Mouse (Mus musculus) embryonic facial prominence, embryonic 15.5 days (tissue): ENCODE measurements around the gene Wbp11. TPM values are rescaled to one million over a fixed set of nuclear protein-coding genes. Genes with fewer than 3 reads are reported as not detected.

Experiments
- ATAC-seq: fragments of 200-750 bp; cut with Nextera tagmentation; 2 replicates; pipeline ENCODE4 v1.8.0; 2017; ENCODE audit warnings: low read depth, moderate TSS enrichment; ENCODE audit not compliant: insufficient number of reproducible peaks, low FRiP score, low TSS enrichment
- H3K27ac ChIP-seq: fragments of 300-500 bp; sonication (generic); replicated peaks from 2 replicates; pipeline ENCODE4 v1.5.1; 2015; ENCODE audit warnings: mild to moderate bottlenecking, inconsistent platforms
- H3K27me3 ChIP-seq: fragments of 300-500 bp; sonication (generic); 2 replicates; pipeline ENCODE4 v1.6.1; 2015; ENCODE audit warnings: inconsistent platforms
- H3K36me3 ChIP-seq: fragments of 300-500 bp; sonication (generic); 2 replicates; pipeline ENCODE4 v1.6.1; 2015; ENCODE audit warnings: mild to moderate bottlenecking, inconsistent platforms
- H3K4me1 ChIP-seq: fragments of 300-500 bp; sonication (generic); 2 replicates; pipeline ENCODE4 v1.6.1; 2015; ENCODE audit warnings: inconsistent platforms
- H3K4me2 ChIP-seq: fragments of 300-500 bp; sonication (generic); replicated peaks from 2 replicates; pipeline ENCODE4 v1.6.1; 2015; ENCODE audit warnings: mild to moderate bottlenecking, inconsistent platforms
- H3K4me3 ChIP-seq: fragments of 300-500 bp; sonication (generic); replicated peaks from 2 replicates; pipeline ENCODE4 v1.5.1; 2015; ENCODE audit warnings: mild to moderate bottlenecking, inconsistent platforms
- H3K9ac ChIP-seq: fragments of 300-500 bp; sonication (generic); 2 replicates; pipeline ENCODE4 v1.6.1; 2015; ENCODE audit warnings: inconsistent platforms
- H3K9me3 ChIP-seq: fragments of 300-500 bp; sonication (generic); replicated peaks from 2 replicates; pipeline ENCODE4 v1.6.1; 2016; ENCODE audit warnings: inconsistent platforms
- WGBS: fragments of 180-500 bp; shearing (Covaris S2); methylation state at CpG from one replicate; pipeline ENCODE4 v1.1.7; 2015; 5-methylcytosine and 5-hydroxymethylcytosine counted together
- polyA plus RNA-seq: library from polyadenylated mRNA; unstranded; fragments of >200 nt; fragmentation: Nextera tagmentation; extraction: Ambion mirVana; gene quantifications from 2 replicates; pipeline ENCODE4 v1.2.1, GENCODE M21; 2015

The Wbp11 gene
- polyA plus RNA-seq, 1 experiment from 2014 or later, result 104 TPM

- Histone ChIP-seq H3K36me3 (no peaks in the 10 kb centered on the region), H3K9me3 (no peaks in the 10 kb centered on the region), H3K4me1 (0 out of 2 replicates have a peak, but pooled peaks cover 6% of the 10 kb centered on the region), H3K4me3 (peak within 1 kb of the TSS; percentile 2; the same call in 1 of the 2 replicates), H3K9ac (no peak within 1 kb of the TSS), H3K27me3 (peaks cover 4% of the 10 kb centered on the region; the same call in 1 of the 2 replicates), H3K27ac (no peak within 1 kb of the TSS), H3K4me2 (no peak within 1 kb of the TSS)
- ATAC-seq, result no peak
- WGBS, result 28% methylated on average over 4 of the region's 4 CpGs
Observed at GRCm38 (mm10) chr6:136835352-136835751, 7.3 kb upstream of the Wbp11 start, which contains the start of gene Smco3. Gene Smco3, minus strand, starts transcription at chr6:136835452.

DNA sequence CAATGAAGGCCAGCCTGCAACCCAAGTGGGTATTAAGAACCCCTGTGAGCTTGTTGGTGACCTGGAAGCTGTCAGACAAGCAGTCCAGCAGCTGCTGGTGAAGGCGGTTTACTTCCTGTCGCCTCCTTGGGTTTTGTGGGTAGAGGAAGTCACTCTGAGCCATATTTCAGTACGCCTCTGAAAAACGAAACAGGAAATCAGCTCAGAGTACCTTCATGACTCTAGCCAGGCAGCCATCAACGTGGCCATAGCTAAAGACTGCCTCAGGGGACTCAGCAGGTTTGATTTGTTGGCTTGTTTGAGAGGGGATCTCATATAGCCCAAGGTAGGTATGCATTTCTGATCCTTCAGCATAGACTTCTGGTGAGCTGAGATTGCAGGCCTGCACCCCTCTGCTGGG is 3.7 kb upstream of the Wbp11 start:
- Histone ChIP-seq H3K36me3 (no peaks in the 10 kb centered on the region), H3K27ac (no peak overlapping the region), H3K9me3 (no peaks in the 10 kb centered on the region), H3K27me3 (peaks cover 4% of the 10 kb centered on the region; the same call in 1 of the 2 replicates), H3K4me3 (no peak overlapping the region), H3K9ac (no peak overlapping the region), H3K4me1 (peaks cover 10% of the 10 kb centered on the region), H3K4me2 (no peak overlapping the region)
- 58% methylated on average over 5 of the region's 5 CpGs for WGBS
- no peak for ATAC-seq

DNA sequence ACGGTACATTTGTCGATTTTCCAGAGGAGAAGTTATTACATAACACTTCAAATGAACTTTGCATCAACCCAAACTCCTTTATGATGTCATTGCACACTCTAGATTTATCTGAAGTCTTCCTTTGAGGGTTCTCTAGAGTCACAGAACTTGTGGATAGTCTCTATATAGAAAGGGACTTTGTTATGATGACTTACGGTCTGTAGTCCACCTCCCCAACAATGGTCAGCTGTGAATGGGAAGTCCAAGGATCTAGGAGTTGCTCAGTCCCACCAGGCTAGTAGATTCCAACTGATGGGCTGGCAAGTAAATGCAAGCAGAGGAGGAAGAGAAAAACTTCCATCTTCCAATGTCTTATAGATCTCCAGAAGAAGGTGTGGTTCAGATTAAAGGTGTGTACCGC is 648 bp upstream of the Wbp11 start:
- H3K4me3 ChIP-seq, result peak overlapping the region; percentile 100
- peaks cover 4% of the 10 kb centered on the region; the same call in 1 of the 2 replicates for H3K27me3 ChIP-seq
- H3K4me2 ChIP-seq, result peak overlapping the region; percentile 55
- peaks cover 5% of the 10 kb centered on the region for H3K4me1 ChIP-seq
- ATAC-seq, result no peak
- peak overlapping the region; percentile 89 for H3K27ac ChIP-seq
- peaks cover 15% of the 10 kb centered on the region for H3K36me3 ChIP-seq
- H3K9me3 ChIP-seq, result no peaks in the 10 kb centered on the region
- WGBS, result 27% methylated on average over 4 of the region's 4 CpGs
- peak overlapping the region; percentile 37 for H3K9ac ChIP-seq

DNA sequence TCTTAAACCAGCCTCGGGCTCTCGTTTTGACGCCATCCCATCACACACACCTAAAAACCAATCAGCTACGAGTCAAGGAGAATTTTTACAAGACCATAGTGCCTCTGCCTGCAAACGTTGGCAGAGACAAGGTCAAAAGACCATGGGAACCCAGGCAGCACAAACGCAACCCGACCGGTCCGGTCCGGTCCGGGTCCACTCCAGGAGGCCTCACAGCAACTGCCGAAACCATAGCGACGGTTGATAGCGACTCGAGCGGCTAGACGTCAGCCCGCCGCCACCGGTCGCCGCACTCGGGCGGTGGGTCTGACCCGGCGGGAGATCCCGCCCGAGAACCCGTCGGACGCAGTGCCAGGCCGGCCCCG is 535 bp downstream of the Wbp11 start, which contains the start of gene BC049715:
Gene BC049715 (plus strand): TSS at position 111 of the 365 bp plus-strand sequence.
- WGBS, result under 1% methylated on average over 33 of the region's 34 CpGs
- peak within 1 kb of the TSS; percentile 99 for H3K9ac ChIP-seq
- H3K4me3 ChIP-seq, result peak within 1 kb of the TSS; percentile 100
- ATAC-seq, result no peak
- H3K27me3 ChIP-seq, result peaks cover 4% of the 10 kb centered on the region; the same call in 1 of the 2 replicates
- no peaks in the 10 kb centered on the region for H3K9me3 ChIP-seq
- H3K36me3 ChIP-seq, result peaks cover 24% of the 10 kb centered on the region
- H3K4me2 ChIP-seq, result peak within 1 kb of the TSS; percentile 68
- peaks cover 5% of the 10 kb centered on the region for H3K4me1 ChIP-seq
- H3K27ac ChIP-seq, result peak within 1 kb of the TSS; percentile 89

GRCm38 (mm10) chr6:136827116-136827515 is 917 bp downstream of the Wbp11 start:
- Histone ChIP-seq H3K4me1 (peaks cover 5% of the 10 kb centered on the region), H3K36me3 (peaks cover 28% of the 10 kb centered on the region), H3K4me2 (peak overlapping the region; percentile 68), H3K27me3 (peaks cover 4% of the 10 kb centered on the region; the same call in 1 of the 2 replicates), H3K9me3 (no peaks in the 10 kb centered on the region), H3K27ac (no peak overlapping the region), H3K4me3 (peak overlapping the region; percentile 100), H3K9ac (peak overlapping the region; percentile 99)
- WGBS, result 14% methylated on average over 7 of the region's 7 CpGs
- no peak for ATAC-seq

DNA sequence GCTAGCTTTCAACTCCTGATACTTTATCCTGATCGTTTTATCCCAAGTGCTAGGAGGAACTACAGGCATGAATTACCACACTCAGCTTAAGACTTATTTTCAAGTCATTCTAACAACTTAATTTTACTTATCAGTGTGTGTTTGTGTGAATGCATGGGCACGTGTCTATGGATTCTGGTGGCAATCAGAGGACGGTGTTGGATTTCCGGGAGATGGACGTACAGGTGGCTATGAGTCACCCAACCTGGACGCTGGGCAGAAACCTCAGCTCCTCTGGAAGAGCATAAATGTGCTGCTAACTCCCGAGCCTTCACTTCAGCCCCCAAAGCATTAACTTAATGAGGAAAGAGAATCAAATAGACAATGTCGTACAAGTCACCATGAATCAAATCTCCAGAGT is 3.0 kb downstream of the Wbp11 start:
- Histone ChIP-seq H3K27ac (no peak overlapping the region), H3K36me3 (peaks cover 49% of the 10 kb centered on the region), H3K27me3 (no peaks in the 10 kb centered on the region), H3K4me1 (peaks cover 5% of the 10 kb centered on the region), H3K4me2 (no peak overlapping the region), H3K9me3 (no peaks in the 10 kb centered on the region), H3K9ac (no peak overlapping the region), H3K4me3 (no peak overlapping the region)
- ATAC-seq, result no peak
- 91% methylated on average over 8 of the region's 8 CpGs for WGBS

DNA sequence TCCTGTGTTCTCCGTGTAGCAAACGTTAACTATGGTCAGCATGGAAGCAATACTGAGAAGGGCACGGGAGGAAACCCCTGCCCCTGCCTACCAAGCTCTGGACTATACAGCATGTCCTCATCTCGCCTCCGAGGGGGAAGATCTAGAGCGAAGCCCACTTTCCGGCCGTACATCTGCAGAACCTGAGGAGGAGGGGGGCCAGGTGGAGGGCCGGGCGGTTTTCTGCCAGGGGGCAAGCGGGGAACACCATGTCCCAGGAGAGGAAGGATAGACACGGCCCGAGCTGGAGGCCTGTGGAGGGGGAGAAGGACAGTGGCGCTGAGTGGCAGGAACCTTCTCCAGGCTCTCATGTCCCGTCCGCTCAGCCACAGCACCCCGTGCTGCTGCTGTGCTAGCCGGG is 6.9 kb downstream of the Wbp11 start:
- ATAC-seq, result no peak
- Histone ChIP-seq H3K9ac (no peak overlapping the region), H3K27ac (no peak overlapping the region), H3K4me2 (no peak overlapping the region), H3K27me3 (no peaks in the 10 kb centered on the region), H3K4me3 (no peak overlapping the region), H3K9me3 (no peaks in the 10 kb centered on the region), H3K4me1 (no peaks in the 10 kb centered on the region), H3K36me3 (peaks cover 84% of the 10 kb centered on the region)
- WGBS, result 88% methylated on average over 18 of the region's 18 CpGs

- H3K9ac ChIP-seq, result no peak overlapping the region
- H3K4me1 ChIP-seq, result no peaks in the 10 kb centered on the region
- WGBS, result 94% methylated on average over 21 of the region's 21 CpGs
- H3K4me2 ChIP-seq, result no peak overlapping the region
- no peaks in the 10 kb centered on the region for H3K27me3 ChIP-seq
- peaks cover 89% of the 10 kb centered on the region for H3K36me3 ChIP-seq
- no peaks in the 10 kb centered on the region for H3K9me3 ChIP-seq
- no peak overlapping the region for H3K27ac ChIP-seq
- no peak overlapping the region for H3K4me3 ChIP-seq
- ATAC-seq, result no peak
Observed at GRCm38 (mm10) chr6:136820381-136820780, 7.7 kb downstream of the Wbp11 start.

DNA sequence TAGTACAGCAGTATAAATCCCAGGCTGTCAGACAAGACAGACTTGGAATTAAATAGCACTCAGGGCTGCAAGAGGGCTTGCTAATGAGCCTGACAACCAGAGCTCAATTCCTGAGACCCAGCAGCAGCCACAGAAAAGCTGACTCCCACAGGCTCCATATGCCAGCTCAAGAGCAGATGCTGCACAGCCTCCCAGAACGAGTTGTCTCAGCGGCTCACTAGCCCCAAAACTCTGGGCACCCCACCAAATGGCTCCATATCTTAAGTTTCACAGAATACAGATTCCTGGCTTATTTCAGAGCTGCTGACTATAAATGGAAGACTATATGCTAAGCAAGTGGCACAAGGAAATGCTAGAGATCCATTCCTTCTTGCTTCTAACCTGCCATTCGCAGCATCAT is 10.5 kb downstream of the Wbp11 start:
- Histone ChIP-seq H3K36me3 (peaks cover 91% of the 10 kb centered on the region), H3K27me3 (no peaks in the 10 kb centered on the region), H3K4me2 (no peak overlapping the region), H3K4me1 (no peaks in the 10 kb centered on the region), H3K27ac (no peak overlapping the region), H3K4me3 (no peak overlapping the region), H3K9me3 (no peaks in the 10 kb centered on the region), H3K9ac (no peak overlapping the region)
- WGBS, result 95% methylated on average over 3 of the region's 3 CpGs
- ATAC-seq, result no peak

- Histone ChIP-seq H3K27ac (no peak overlapping the region), H3K27me3 (no peaks in the 10 kb centered on the region), H3K9me3 (no peaks in the 10 kb centered on the region), H3K4me1 (no peaks in the 10 kb centered on the region), H3K36me3 (peaks cover 89% of the 10 kb centered on the region), H3K9ac (no peak overlapping the region), H3K4me3 (no peak overlapping the region), H3K4me2 (no peak overlapping the region)
- no peak for ATAC-seq
- 91% methylated on average over 21 of the region's 21 CpGs for WGBS
Observed at GRCm38 (mm10) chr6:136816826-136817225, 11.2 kb downstream of the Wbp11 start.

- 92% methylated on average over 7 of the region's 7 CpGs for WGBS
- Histone ChIP-seq H3K36me3 (peaks cover 75% of the 10 kb centered on the region), H3K4me1 (peaks cover 2% of the 10 kb centered on the region; the same call in 1 of the 2 replicates), H3K9ac (no peak overlapping the region), H3K27ac (no peak overlapping the region), H3K27me3 (no peaks in the 10 kb centered on the region), H3K4me3 (no peak overlapping the region), H3K9me3 (no peaks in the 10 kb centered on the region), H3K4me2 (no peak overlapping the region)
- no peak for ATAC-seq
Observed at GRCm38 (mm10) chr6:136815381-136815780, 12.7 kb downstream of the Wbp11 start.

GRCm38 (mm10) chr6:136813117-136813516 is 14.9 kb downstream of the Wbp11 start:
- H3K36me3 ChIP-seq, result peaks cover 55% of the 10 kb centered on the region
- ATAC-seq, result no peak
- H3K9ac ChIP-seq, result no peak overlapping the region
- no peak overlapping the region for H3K4me3 ChIP-seq
- WGBS, result 42% methylated on average over 4 of the region's 4 CpGs
- no peaks in the 10 kb centered on the region for H3K27me3 ChIP-seq
- peaks cover 18% of the 10 kb centered on the region for H3K4me1 ChIP-seq
- H3K4me2 ChIP-seq, result no peak overlapping the region
- no peaks in the 10 kb centered on the region for H3K9me3 ChIP-seq
- 0 out of 2 replicates have a peak overlapping the region, but pooled peaks have one; percentile 22 for H3K27ac ChIP-seq
